Mouse (Mus musculus): ENCODE results near the gene Gm14698.
"Not testable (repeated sequence)": the region's sequence is repeated elsewhere in the genome, so short reads cannot be mapped to it uniquely, and the experiment has no call there.

Gene Gm14698

GRCm38 (mm10) chrX:68821059-68821458, at the start of gene Gm14698:
Gm14698 (plus strand) TSS chrX:68821093.
- DNase-seq (ENCODE audit: low spot score) = not testable (repeated sequence)

DNA sequence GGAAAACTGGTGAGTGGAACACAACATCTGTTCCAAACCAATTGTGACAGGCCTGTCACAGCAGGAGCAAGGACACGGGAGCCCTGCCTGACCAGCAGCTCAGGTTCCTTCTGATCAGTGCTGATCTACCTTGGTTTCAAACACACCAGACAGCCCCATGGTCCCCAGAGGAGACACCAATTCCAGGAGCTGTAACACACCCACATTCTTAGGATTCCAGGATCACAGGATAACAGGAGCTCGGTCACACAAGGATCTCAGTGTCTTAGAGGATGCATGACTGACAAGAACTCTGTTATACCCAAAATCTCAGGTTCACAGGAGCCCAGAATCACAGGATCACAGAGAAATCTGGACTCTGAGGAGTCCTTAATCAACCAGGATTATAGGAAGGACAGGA, 444 bp upstream of the Gm14698 start:
- not testable (repeated sequence) for DNase-seq (ENCODE audit: low spot score)

GRCm38 (mm10) chrX:68839548-68840444, 18.9 kb downstream of the Gm14698 start:
- DNase-seq (ENCODE audit: low spot score) = peak; percentile 45

DNA sequence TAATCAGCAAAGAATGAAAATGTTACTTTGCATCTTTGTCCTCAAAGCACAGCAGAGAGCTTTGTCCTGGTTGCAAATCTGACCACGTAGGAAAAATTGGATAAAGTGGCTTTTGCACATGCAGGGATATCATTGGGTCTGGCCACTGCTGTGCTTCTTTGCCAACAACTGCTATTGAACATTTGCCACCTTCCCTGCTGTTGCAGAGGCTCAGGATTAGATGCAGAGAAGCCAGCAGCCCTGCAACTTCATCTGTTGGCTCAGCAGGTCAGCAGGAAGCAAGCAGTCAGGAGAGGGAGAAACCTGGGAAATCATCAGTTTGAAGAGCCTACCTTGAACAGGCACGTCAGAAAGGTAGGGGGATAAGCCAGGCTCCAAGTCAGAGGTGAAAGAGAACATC, 44.3 kb downstream of the Gm14698 start:
- DNase-seq (ENCODE audit: low spot score) = no peak

Data from retina, embryonic 14.5 days (tissue).